Mouse (Mus musculus): Measurements from ENCODE around the gene Heg1. TPM values are rescaled to one million over a fixed set of nuclear protein-coding genes. Genes with fewer than 3 reads are reported as not detected.

Heg1 gene
- polyA plus RNA-seq, 1 experiment from 2014 or later = 21.3 TPM

- Histone ChIP-seq H3K9ac (no peak overlapping the region), H3K4me1 (peaks cover 94% of the 10 kb centered on the region)
- ATAC-seq = no peak
Observed at GRCm38 (mm10) chr16:33736746-33737145, 52.6 kb downstream of the Heg1 start.

GRCm38 (mm10) chr16:33738949-33739719 lies 55.0 kb downstream of the Heg1 start:
- H3K9me3 ChIP-seq (replicated peaks) = no peaks in the 10 kb centered on the region
- H3K27ac ChIP-seq = peak overlapping the region; percentile 54
- no peak overlapping the region for H3K4me3 ChIP-seq
- H3K9ac ChIP-seq = no peak overlapping the region
- no peak overlapping the region for H3K4me2 ChIP-seq
- no peaks in the 10 kb centered on the region for H3K27me3 ChIP-seq
- 82% methylated on average over 7 of the region's 7 CpGs for WGBS
- H3K4me1 ChIP-seq = peaks cover 82% of the 10 kb centered on the region
- peaks cover 45% of the 10 kb centered on the region for H3K36me3 ChIP-seq (ENCODE audit: poor library complexity, severe bottlenecking)
- ATAC-seq = no peak

More at GRCm38 (mm10) chr16:33736746-33737145, 52.6 kb downstream of the Heg1 start:
- Histone ChIP-seq H3K27me3 (no peaks in the 10 kb centered on the region), H3K4me2 (no peak overlapping the region), H3K4me3 (no peak overlapping the region), H3K27ac (peak overlapping the region; percentile 95), H3K36me3 (ENCODE audit: poor library complexity, severe bottlenecking) (peaks cover 30% of the 10 kb centered on the region), H3K9me3 (replicated peaks) (no peaks in the 10 kb centered on the region)
- 73% methylated on average over 6 of the region's 6 CpGs for WGBS

GRCm38 (mm10) chr16:33739802-33740201 lies 55.6 kb downstream of the Heg1 start:
- Histone ChIP-seq H3K27ac (peak overlapping the region; percentile 54; the same call in 1 of the 2 replicates), H3K4me1 (peaks cover 77% of the 10 kb centered on the region), H3K36me3 (ENCODE audit: poor library complexity, severe bottlenecking) (peaks cover 44% of the 10 kb centered on the region), H3K9ac (no peak overlapping the region), H3K9me3 (replicated peaks) (no peaks in the 10 kb centered on the region), H3K4me2 (no peak overlapping the region), H3K4me3 (no peak overlapping the region), H3K27me3 (no peaks in the 10 kb centered on the region)
- ATAC-seq = peak; percentile 66
- 48% methylated on average over 3 of the region's 3 CpGs for WGBS

- 44% methylated on average over 6 of the region's 6 CpGs for WGBS
- no peak for ATAC-seq
- H3K4me2 ChIP-seq = no peak overlapping the region
- H3K4me3 ChIP-seq = no peak overlapping the region
- H3K9ac ChIP-seq = no peak overlapping the region
- peaks cover 44% of the 10 kb centered on the region for H3K36me3 ChIP-seq (ENCODE audit: poor library complexity, severe bottlenecking)
- H3K4me1 ChIP-seq = peaks cover 71% of the 10 kb centered on the region
- no peaks in the 10 kb centered on the region for H3K27me3 ChIP-seq
- H3K9me3 ChIP-seq (replicated peaks) = no peaks in the 10 kb centered on the region
- H3K27ac ChIP-seq = peak overlapping the region; percentile 54
Observed at GRCm38 (mm10) chr16:33740416-33740815, 56.2 kb downstream of the Heg1 start.

GRCm38 (mm10) chr16:33741795-33742194 lies 57.6 kb downstream of the Heg1 start:
- no peak overlapping the region for H3K9ac ChIP-seq
- H3K27ac ChIP-seq = peak overlapping the region; percentile 14; the same call in 1 of the 2 replicates
- H3K36me3 ChIP-seq (ENCODE audit: poor library complexity, severe bottlenecking) = peaks cover 49% of the 10 kb centered on the region
- peaks cover 57% of the 10 kb centered on the region for H3K4me1 ChIP-seq
- WGBS = 63% methylated on average over 5 of the region's 5 CpGs
- H3K9me3 ChIP-seq (replicated peaks) = no peaks in the 10 kb centered on the region
- H3K27me3 ChIP-seq = no peaks in the 10 kb centered on the region
- H3K4me2 ChIP-seq = no peak overlapping the region
- no peak overlapping the region for H3K4me3 ChIP-seq
- ATAC-seq = no peak

GRCm38 (mm10) chr16:33742233-33742632 lies 58.1 kb downstream of the Heg1 start:
- H3K36me3 ChIP-seq (ENCODE audit: poor library complexity, severe bottlenecking) = peaks cover 49% of the 10 kb centered on the region
- no peak for ATAC-seq
- H3K4me1 ChIP-seq = peaks cover 52% of the 10 kb centered on the region
- no peak overlapping the region for H3K4me2 ChIP-seq
- H3K27ac ChIP-seq = peak overlapping the region; percentile 14; the same call in 1 of the 2 replicates
- 83% methylated on average over 9 of the region's 9 CpGs for WGBS
- no peaks in the 10 kb centered on the region for H3K27me3 ChIP-seq
- H3K4me3 ChIP-seq = no peak overlapping the region
- no peaks in the 10 kb centered on the region for H3K9me3 ChIP-seq (replicated peaks)
- H3K9ac ChIP-seq = no peak overlapping the region

GRCm38 (mm10) chr16:33744622-33745419 lies 60.7 kb downstream of the Heg1 start:
- Histone ChIP-seq H3K4me3 (no peak overlapping the region), H3K27me3 (no peaks in the 10 kb centered on the region), H3K4me2 (no peak overlapping the region), H3K27ac (no peak overlapping the region), H3K4me1 (peaks cover 27% of the 10 kb centered on the region), H3K9me3 (replicated peaks) (no peaks in the 10 kb centered on the region), H3K9ac (no peak overlapping the region), H3K36me3 (ENCODE audit: poor library complexity, severe bottlenecking) (peaks cover 45% of the 10 kb centered on the region)
- peak; percentile 41; the same call in 1 of the 2 replicates for ATAC-seq
- WGBS = 63% methylated on average over 7 of the region's 7 CpGs

- no peak for ATAC-seq
- Histone ChIP-seq H3K9me3 (replicated peaks) (no peaks in the 10 kb centered on the region), H3K4me3 (no peak overlapping the region), H3K9ac (no peak overlapping the region), H3K27me3 (no peaks in the 10 kb centered on the region), H3K4me1 (peaks cover 20% of the 10 kb centered on the region), H3K27ac (no peak overlapping the region), H3K36me3 (ENCODE audit: poor library complexity, severe bottlenecking) (peaks cover 48% of the 10 kb centered on the region), H3K4me2 (no peak overlapping the region)
- WGBS = 91% methylated on average over 7 of the region's 7 CpGs
Observed at GRCm38 (mm10) chr16:33745457-33745856, 61.3 kb downstream of the Heg1 start.

GRCm38 (mm10) chr16:33746074-33746676 lies 62.0 kb downstream of the Heg1 start:
- peaks cover 47% of the 10 kb centered on the region for H3K36me3 ChIP-seq (ENCODE audit: poor library complexity, severe bottlenecking)
- WGBS = 82% methylated on average over 10 of the region's 10 CpGs
- ATAC-seq = no peak
- H3K9ac ChIP-seq = no peak overlapping the region
- no peaks in the 10 kb centered on the region for H3K27me3 ChIP-seq
- no peak overlapping the region for H3K27ac ChIP-seq
- H3K4me1 ChIP-seq = peaks cover 13% of the 10 kb centered on the region
- no peak overlapping the region for H3K4me3 ChIP-seq
- H3K4me2 ChIP-seq = no peak overlapping the region
- no peaks in the 10 kb centered on the region for H3K9me3 ChIP-seq (replicated peaks)

- WGBS = 74% methylated on average over 7 of the region's 7 CpGs
- no peak for ATAC-seq
Observed at GRCm38 (mm10) chr16:33747346-33747954, 63.3 kb downstream of the Heg1 start.

GRCm38 (mm10) chr16:33747994-33748393 lies 63.8 kb downstream of the Heg1 start:
- Histone ChIP-seq H3K36me3 (ENCODE audit: poor library complexity, severe bottlenecking) (peaks cover 46% of the 10 kb centered on the region), H3K27me3 (no peaks in the 10 kb centered on the region), H3K4me1 (no peaks in the 10 kb centered on the region), H3K4me2 (no peak overlapping the region), H3K9ac (no peak overlapping the region), H3K9me3 (replicated peaks) (no peaks in the 10 kb centered on the region), H3K4me3 (no peak overlapping the region), H3K27ac (no peak overlapping the region)
- WGBS = 96% methylated on average over 2 of the region's 2 CpGs
- ATAC-seq = no peak

More at GRCm38 (mm10) chr16:33747346-33747954, 63.3 kb downstream of the Heg1 start:
- Histone ChIP-seq H3K9me3 (replicated peaks) (no peaks in the 10 kb centered on the region), H3K9ac (no peak overlapping the region), H3K4me1 (peaks cover under 1% of the 10 kb centered on the region; the same call in 1 of the 2 replicates), H3K4me2 (no peak overlapping the region), H3K27me3 (no peaks in the 10 kb centered on the region), H3K27ac (no peak overlapping the region), H3K36me3 (ENCODE audit: poor library complexity, severe bottlenecking) (peaks cover 47% of the 10 kb centered on the region), H3K4me3 (no peak overlapping the region)
